Comparison of ENCODE assay signal across 20 mouse cellular contexts in genomic region chr2:159284100-159284499, GRCm38 (mm10).
DNase-seq lines count a peak whose midpoint lies in the region; ATAC-seq lines count a peak whose summit lies in the region.
"Had no signal": no experiment of that assay in that cellular context is flagged by ENCODE, and none has a peak within 500 bp of the region (broad histone marks: within the 10 kb centered on the region; RNA-seq: fewer than 3 reads in every experiment).

No protein-coding gene starts in this region.

- H3K9me3 ChIP-seq in forebrain, embryonic 16.5 days (ENCODE audit: control insufficient read depth, low read length): no peaks in the 10 kb centered on the region
- H3K9me3 ChIP-seq in forebrain, embryonic 15.5 days: no peaks in the 10 kb centered on the region
- no peaks in the 10 kb centered on the region for H3K9me3 ChIP-seq in liver, embryonic 11.5 days (ENCODE audit: control insufficient read depth, low read length)
- H3K9me3 ChIP-seq: embryonic facial prominence, embryonic 12.5 days; limb, embryonic 13.5 days had no signal

- 59% methylated on average over 5 of the region's 5 CpGs for WGBS in forebrain, embryonic 16.5 days
- 57% methylated on average over 5 of the region's 5 CpGs for WGBS in forebrain, embryonic 15.5 days
- 69% methylated on average over 5 of the region's 5 CpGs for WGBS in liver, embryonic 11.5 days

- no peak overlapping the region; the same call in 1 of the 2 replicates for H3K27ac ChIP-seq in forebrain, embryonic 16.5 days (ENCODE audit: low read length)
- no peak overlapping the region for H3K27ac ChIP-seq in forebrain, embryonic 15.5 days (replicated peaks)
- no peak overlapping the region for H3K27ac ChIP-seq in liver, embryonic 11.5 days (ENCODE audit: low read depth, low read length)
- H3K27ac ChIP-seq: embryonic facial prominence, embryonic 12.5 days; limb, embryonic 13.5 days; stomach, postnatal 0 days had no signal

- no peak overlapping the region for H3K9ac ChIP-seq in forebrain, embryonic 16.5 days (replicated peaks; ENCODE audit: low read depth, low read length)
- H3K9ac ChIP-seq in forebrain, embryonic 15.5 days (replicated peaks): no peak overlapping the region
- H3K9ac ChIP-seq in liver, embryonic 11.5 days (ENCODE audit: low read depth, low read length): no peak overlapping the region
- H3K9ac ChIP-seq: embryonic facial prominence, embryonic 12.5 days; limb, embryonic 13.5 days had no signal

- DNase-seq in left cerebral cortex, postnatal 14 days (ENCODE audit: low spot score in 2 of 2): peak; percentile 5 to 6
- DNase-seq in left cerebral cortex, postnatal 25 days (ENCODE audit: low spot score in 2 of 2): no peak
- DNase-seq in right cerebral cortex, postnatal 10 days (ENCODE audit: low spot score in 2 of 2): peak; percentile 34 to 40
- DNase-seq in right cerebral cortex, adult 18-20 months: no peak
- peak; percentile 25 for DNase-seq in right cerebral cortex, postnatal 4 days
- DNase-seq in liver, embryonic 11.5 days (ENCODE audit: low spot score): no peak
- DNase-seq: adrenal gland, postnatal 14 days; gastrocnemius, postnatal 36 days; kidney, adult 9 months; kidney, postnatal 36 days; thymus, postnatal 14 days had no signal

- 0 out of 2 replicates have a peak, but pooled peaks have one; percentile 50 for ATAC-seq in forebrain, embryonic 16.5 days
- ATAC-seq in forebrain, embryonic 15.5 days (replicated peaks): no peak
- ATAC-seq in liver, embryonic 11.5 days (replicated peaks; ENCODE audit: low FRiP score): no peak
- ATAC-seq: activated CD4-positive, CD25-positive, alpha-beta regulatory T cell, adult 4 months; inflammation-experienced regulatory T-cells, adult 6 months; Patski had no signal

- H3K27me3 ChIP-seq in forebrain, embryonic 16.5 days (replicated peaks; ENCODE audit: control insufficient read depth, insufficient read depth, low read length): no peaks in the 10 kb centered on the region
- no peaks in the 10 kb centered on the region for H3K27me3 ChIP-seq in forebrain, embryonic 15.5 days
- H3K27me3 ChIP-seq in liver, embryonic 11.5 days (replicated peaks; ENCODE audit: control insufficient read depth, insufficient read depth, low read length): no peaks in the 10 kb centered on the region
- H3K27me3 ChIP-seq: embryonic facial prominence, embryonic 12.5 days; limb, embryonic 13.5 days; Patski had no signal

- H3K4me2 ChIP-seq in forebrain, embryonic 16.5 days (ENCODE audit: low read length): no peak overlapping the region
- H3K4me2 ChIP-seq in forebrain, embryonic 15.5 days (replicated peaks): no peak overlapping the region
- no peak overlapping the region for H3K4me2 ChIP-seq in liver, embryonic 11.5 days
- H3K4me2 ChIP-seq: embryonic facial prominence, embryonic 12.5 days; heart, embryonic 11.5 days; limb, embryonic 13.5 days had no signal

- no peaks in the 10 kb centered on the region for H3K36me3 ChIP-seq in forebrain, embryonic 16.5 days (ENCODE audit: control insufficient read depth, insufficient read depth)
- H3K36me3 ChIP-seq in forebrain, embryonic 15.5 days: no peaks in the 10 kb centered on the region
- no peaks in the 10 kb centered on the region for H3K36me3 ChIP-seq in liver, embryonic 11.5 days (ENCODE audit: control insufficient read depth, insufficient read depth, low read length)
- H3K36me3 ChIP-seq: embryonic facial prominence, embryonic 12.5 days; limb, embryonic 13.5 days had no signal

- intact Hi-C loops in left cerebral cortex, postnatal 14 days (cut with DNase I): no loop called here
- intact Hi-C loops in left cerebral cortex, postnatal 25 days (cut with DNase I): no loop called here

- H3K4me1 ChIP-seq in forebrain, embryonic 16.5 days (replicated peaks; ENCODE audit: control insufficient read depth, insufficient read depth, low read length): peaks cover 15% of the 10 kb centered on the region
- H3K4me1 ChIP-seq in forebrain, embryonic 15.5 days: peaks cover 18% of the 10 kb centered on the region
- H3K4me1 ChIP-seq in liver, embryonic 11.5 days (replicated peaks; ENCODE audit: control insufficient read depth, insufficient read depth, low read length): no peaks in the 10 kb centered on the region

- no peak overlapping the region for H3K4me3 ChIP-seq in forebrain, embryonic 16.5 days (replicated peaks; ENCODE audit: low read length)
- H3K4me3 ChIP-seq in forebrain, embryonic 15.5 days: no peak overlapping the region
- H3K4me3 ChIP-seq in liver, embryonic 11.5 days (ENCODE audit: low read depth, low read length): no peak overlapping the region
- H3K4me3 ChIP-seq: embryonic facial prominence, embryonic 12.5 days; limb, embryonic 13.5 days had no signal

Comparison
In these comparisons a context has a peak if more than half of its experiments do, and no peak if none do; other contexts are left out.
1. DNase-seq: peak in left cerebral cortex, postnatal 14 days (2 of 2), right cerebral cortex, postnatal 10 days (2 of 2) and right cerebral cortex, postnatal 4 days (single experiment); none in left cerebral cortex, postnatal 25 days (0 of 2), right cerebral cortex, adult 18-20 months (single experiment) and liver, embryonic 11.5 days (single experiment).